Mouse (Mus musculus): ENCODE results near the gene Slc30a5.

Slc30a5 gene

DNA sequence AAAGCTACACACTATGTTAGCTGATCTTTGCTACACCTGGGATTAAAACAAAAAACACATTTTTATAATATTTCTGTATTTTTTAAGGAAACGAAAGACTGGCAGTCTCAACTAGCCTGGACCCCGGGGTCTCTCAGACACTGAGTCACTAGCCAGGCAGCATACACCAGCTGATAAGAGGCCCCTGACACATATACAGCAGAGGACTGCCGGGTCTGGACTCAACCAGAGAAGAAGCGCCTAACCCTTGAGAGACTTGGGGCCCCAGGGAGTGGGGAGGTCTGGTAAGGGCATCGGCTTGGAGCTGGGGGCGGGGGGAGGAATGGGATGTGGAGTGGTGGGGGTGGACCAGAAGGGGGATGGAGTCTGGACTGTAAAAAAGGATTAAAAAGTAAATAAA lies 80.2 kb downstream of the Slc30a5 start:
- DNase-seq, result no peak
